Mouse (Mus musculus): Measurements from ENCODE around the gene Usp19. TPM values are rescaled to one million over a fixed set of nuclear protein-coding genes. Genes with fewer than 3 reads are reported as not detected.

The Usp19 gene
- total and polyA plus RNA-seq, 2 experiments from 2014 or later, result 38.2 to 136 TPM

GRCm38 (mm10) chr9:108499943-108500342, 9.5 kb downstream of the Usp19 start:
- DNase-seq (ENCODE audit: low spot score) (no peak), ATAC-seq (ENCODE audit: insufficient read depth, low read depth) (no peak)
- H3K4me1 ChIP-seq (ENCODE audit: control insufficient read depth, insufficient read depth), result no peaks in the 10 kb centered on the region
- no peak overlapping the region for H3K4me3 ChIP-seq (ENCODE audit: low read depth, low read length)
- H3K36me3 ChIP-seq (replicated peaks; ENCODE audit: control insufficient read depth, insufficient read depth, low read length), result peaks cover 87% of the 10 kb centered on the region
- no peak overlapping the region for H3K4me2 ChIP-seq (ENCODE audit: low read depth, low read length)
- no peak overlapping the region for H3K27ac ChIP-seq (ENCODE audit: low read depth)
- 83% methylated on average over 15 of the region's 15 CpGs for WGBS
- TF ChIP-seq EP300 (IDR thresholded peaks at IDR 0.05; ENCODE audit: low read depth) (no peak), CTCF (IDR thresholded peaks at IDR 0.05; ENCODE audit: low read depth) (no peak)
- H3K9ac ChIP-seq (replicated peaks; ENCODE audit: low read depth, low read length), result no peak overlapping the region
- H3K9me3 ChIP-seq (replicated peaks; ENCODE audit: control insufficient read depth, low read length), result no peaks in the 10 kb centered on the region
- no peaks in the 10 kb centered on the region for H3K27me3 ChIP-seq (ENCODE audit: control insufficient read depth, insufficient read depth, low read length)

GRCm38 (mm10) chr9:108506901-108507300, 16.5 kb downstream of the Usp19 start:
- Histone ChIP-seq H3K4me1 (ENCODE audit: control insufficient read depth, insufficient read depth) (peaks cover 8% of the 10 kb centered on the region), H3K4me3 (ENCODE audit: low read depth, low read length) (no peak overlapping the region; the same call in 1 of the 2 replicates), H3K36me3 (replicated peaks; ENCODE audit: control insufficient read depth, insufficient read depth, low read length) (peaks cover 35% of the 10 kb centered on the region), H3K9me3 (replicated peaks; ENCODE audit: control insufficient read depth, low read length) (no peaks in the 10 kb centered on the region), H3K4me2 (ENCODE audit: low read depth, low read length) (peak overlapping the region; percentile 94; the same call in 1 of the 2 replicates), H3K27me3 (ENCODE audit: control insufficient read depth, insufficient read depth, low read length) (no peaks in the 10 kb centered on the region), H3K9ac (replicated peaks; ENCODE audit: low read depth, low read length) (no peak overlapping the region), H3K27ac (ENCODE audit: low read depth) (no peak overlapping the region)
- WGBS, result 85% methylated on average over 7 of the region's 7 CpGs
- TF ChIP-seq CTCF (IDR thresholded peaks at IDR 0.05; ENCODE audit: low read depth) (no peak), EP300 (IDR thresholded peaks at IDR 0.05; ENCODE audit: low read depth) (no peak)
- ATAC-seq (ENCODE audit: insufficient read depth, low read depth) (no peak), DNase-seq (ENCODE audit: low spot score) (no peak)

DNA sequence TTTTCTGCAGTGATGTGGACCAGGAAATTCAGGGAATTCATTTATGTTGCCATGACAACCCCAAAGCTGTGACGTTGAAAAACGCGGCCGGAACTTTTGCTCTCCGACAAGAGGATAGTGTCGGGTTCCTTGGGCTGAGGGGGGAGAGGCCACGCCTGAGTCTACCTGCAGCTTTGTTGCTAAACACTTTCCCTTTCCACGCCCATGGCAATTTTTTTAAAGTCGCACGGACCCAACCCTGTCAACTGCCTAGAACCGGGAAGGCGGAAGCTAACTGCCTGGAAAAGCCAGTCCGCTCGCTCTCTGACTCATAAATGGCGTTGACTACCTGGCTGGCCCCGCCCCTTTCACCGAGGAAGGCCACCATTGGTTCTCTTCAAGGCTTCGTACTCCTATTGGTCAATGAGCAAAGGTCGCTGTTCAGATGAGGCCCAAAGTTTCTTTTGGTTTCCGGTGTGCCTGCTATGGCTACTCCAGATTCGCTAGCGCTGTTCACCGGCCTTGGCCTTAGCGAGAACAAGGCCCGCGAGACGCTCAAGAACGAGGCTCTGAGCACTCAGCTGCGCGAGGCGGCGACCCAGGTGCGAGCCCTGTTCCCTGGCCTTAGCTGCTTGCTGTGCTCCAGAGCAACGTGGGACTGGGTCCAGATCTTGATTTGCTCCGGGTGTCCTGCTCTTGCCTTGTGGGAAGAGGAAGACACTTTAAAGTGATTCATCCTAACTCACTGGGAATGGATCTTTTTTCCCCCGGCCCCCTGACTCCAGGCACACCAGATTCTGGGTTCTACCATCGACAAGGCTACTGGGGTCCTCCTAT, 17.4 kb downstream of the Usp19 start, which contains the start of gene Qars:
Gene Qars, plus strand, starts transcription at position 88 of the 816 bp plus-strand sequence.
- under 1% methylated on average over 37 of the region's 37 CpGs for WGBS
- peak; percentile 98 for ATAC-seq (ENCODE audit: insufficient read depth, low read depth)
- H3K4me3 ChIP-seq (ENCODE audit: low read depth, low read length), result peak within 1 kb of the TSS; percentile 77

GRCm38 (mm10) chr9:108508776-108509175, 18.4 kb downstream of the Usp19 start:
- Histone ChIP-seq H3K27me3 (ENCODE audit: control insufficient read depth, insufficient read depth, low read length) (no peaks in the 10 kb centered on the region), H3K9ac (replicated peaks; ENCODE audit: low read depth, low read length) (peak overlapping the region; percentile 73), H3K36me3 (replicated peaks; ENCODE audit: control insufficient read depth, insufficient read depth, low read length) (peaks cover 36% of the 10 kb centered on the region), H3K4me2 (ENCODE audit: low read depth, low read length) (peak overlapping the region; percentile 94), H3K9me3 (replicated peaks; ENCODE audit: control insufficient read depth, low read length) (no peaks in the 10 kb centered on the region), H3K27ac (ENCODE audit: low read depth) (no peak overlapping the region), H3K4me3 (ENCODE audit: low read depth, low read length) (peak overlapping the region; percentile 77), H3K4me1 (ENCODE audit: control insufficient read depth, insufficient read depth) (peaks cover 8% of the 10 kb centered on the region)
- no peak for ATAC-seq (ENCODE audit: insufficient read depth, low read depth)
- 84% methylated on average over 7 of the region's 7 CpGs for WGBS
- TF ChIP-seq EP300 (IDR thresholded peaks at IDR 0.05; ENCODE audit: low read depth), result no peak
- no peak for TF ChIP-seq CTCF (IDR thresholded peaks at IDR 0.05; ENCODE audit: low read depth)
- no peak for DNase-seq (ENCODE audit: low spot score)

More for the DNA sequence above, 17.4 kb downstream of the Usp19 start, which contains the start of gene Qars:
- Histone ChIP-seq H3K4me2 (ENCODE audit: low read depth, low read length) (peak within 1 kb of the TSS; percentile 94), H3K27me3 (ENCODE audit: control insufficient read depth, insufficient read depth, low read length) (no peaks in the 10 kb centered on the region), H3K9ac (replicated peaks; ENCODE audit: low read depth, low read length) (peak within 1 kb of the TSS; percentile 73), H3K27ac (ENCODE audit: low read depth) (peak within 1 kb of the TSS; percentile 89), H3K36me3 (replicated peaks; ENCODE audit: control insufficient read depth, insufficient read depth, low read length) (peaks cover 35% of the 10 kb centered on the region), H3K9me3 (replicated peaks; ENCODE audit: control insufficient read depth, low read length) (no peaks in the 10 kb centered on the region), H3K4me1 (ENCODE audit: control insufficient read depth, insufficient read depth) (peaks cover 8% of the 10 kb centered on the region)
- TF ChIP-seq EP300 (IDR thresholded peaks at IDR 0.05; ENCODE audit: low read depth), result no peak
- DNase-seq (ENCODE audit: low spot score), result peak; percentile 98

DNA sequence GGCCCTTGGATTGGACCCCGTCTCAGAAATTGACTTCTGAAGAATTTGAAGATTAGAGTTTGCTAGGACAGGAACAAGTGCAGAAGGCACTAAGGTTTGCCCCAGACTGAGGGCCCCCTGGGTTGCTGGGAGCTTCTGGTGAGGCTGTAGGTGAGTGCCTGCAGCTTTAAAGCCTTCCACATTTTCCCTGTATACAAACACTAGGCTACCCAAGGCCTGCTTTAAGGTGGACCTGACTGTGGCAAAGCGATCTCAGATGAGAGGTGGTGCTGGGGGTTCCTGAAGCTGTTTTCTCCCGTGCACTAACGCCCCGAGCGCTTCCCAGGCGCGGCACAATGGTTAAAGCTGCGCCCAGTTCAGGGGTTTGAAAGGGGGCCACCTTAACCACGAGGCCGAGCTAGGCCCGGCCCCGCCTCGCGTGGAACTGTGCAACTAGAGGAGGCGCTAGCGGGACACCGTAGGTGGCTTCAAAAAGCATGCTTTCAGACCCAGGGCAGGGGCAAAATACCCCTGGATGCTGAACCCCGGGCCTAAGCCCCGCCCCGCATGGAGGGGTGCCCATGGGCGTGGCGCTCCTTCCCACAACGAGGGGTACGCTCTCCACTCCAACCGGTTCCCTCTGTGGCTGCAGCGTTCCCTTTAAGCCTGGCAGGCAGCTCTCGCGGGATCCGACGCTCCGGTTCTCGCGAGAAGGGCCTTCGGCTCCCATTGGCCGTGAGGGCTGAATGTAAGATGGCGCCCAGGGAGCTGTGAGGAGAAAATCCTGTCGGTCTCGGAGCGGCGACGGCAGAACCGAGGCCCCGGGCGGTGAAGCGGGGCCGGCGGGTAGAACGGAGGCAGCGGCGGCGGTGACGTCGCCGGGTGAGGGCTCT, 26.2 kb downstream of the Usp19 start, which contains the start of gene Qrich1:
Gene Qrich1, plus strand, starts transcription at position 427 of the 872 bp plus-strand sequence.
- Histone ChIP-seq H3K27me3 (ENCODE audit: control insufficient read depth, insufficient read depth, low read length) (no peaks in the 10 kb centered on the region), H3K4me1 (ENCODE audit: control insufficient read depth, insufficient read depth) (0 out of 2 replicates have a peak, but pooled peaks cover 6% of the 10 kb centered on the region), H3K9me3 (replicated peaks; ENCODE audit: control insufficient read depth, low read length) (no peaks in the 10 kb centered on the region), H3K27ac (ENCODE audit: low read depth) (peak within 1 kb of the TSS; percentile 98), H3K36me3 (replicated peaks; ENCODE audit: control insufficient read depth, insufficient read depth, low read length) (peaks cover 50% of the 10 kb centered on the region), H3K9ac (replicated peaks; ENCODE audit: low read depth, low read length) (peak within 1 kb of the TSS; percentile 90), H3K4me3 (ENCODE audit: low read depth, low read length) (peak within 1 kb of the TSS; percentile 91), H3K4me2 (ENCODE audit: low read depth, low read length) (peak within 1 kb of the TSS; percentile 66)
- no peak for TF ChIP-seq CTCF (IDR thresholded peaks at IDR 0.05; ENCODE audit: low read depth)
- TF ChIP-seq EP300 (IDR thresholded peaks at IDR 0.05; ENCODE audit: low read depth), result peak; percentile 100
- ATAC-seq (ENCODE audit: insufficient read depth, low read depth) (peak; percentile 94), DNase-seq (ENCODE audit: low spot score) (peak; percentile 96)
- 1% methylated on average over 55 of the region's 55 CpGs for WGBS

Data from heart, postnatal 0 days (tissue).